Mouse (Mus musculus) limb, embryonic 12.5 days (tissue): ENCODE results near the gene Cylc2. TPM values are rescaled to one million over a fixed set of nuclear protein-coding genes. Genes with fewer than 3 reads are reported as not detected.

Experiments used
- ATAC-seq: fragments of 200-750 bp; cut with Nextera tagmentation; 2 replicates; pipeline ENCODE4 v1.8.0; 2017; ENCODE audit warnings: low read depth, moderate TSS enrichment; ENCODE audit not compliant: insufficient number of reproducible peaks, insufficient read depth, low FRiP score, low TSS enrichment
- H3K27ac ChIP-seq: fragments of 300-500 bp; sonication (generic); 2 replicates; pipeline ENCODE4 v1.5.1; 2016; ENCODE audit warnings: mild to moderate bottlenecking, moderate library complexity
- H3K27me3 ChIP-seq: fragments of 300-500 bp; sonication (generic); 2 replicates; pipeline ENCODE4 v1.6.1; 2016; ENCODE audit warnings: mild to moderate bottlenecking, moderate library complexity
- H3K36me3 ChIP-seq: fragments of 300-500 bp; sonication (generic); 2 replicates; pipeline ENCODE4 v1.6.1; 2016; ENCODE audit warnings: mild to moderate bottlenecking, moderate library complexity
- H3K4me1 ChIP-seq: fragments of 300-500 bp; sonication (generic); replicated peaks from 2 replicates; pipeline ENCODE4 v1.6.1; 2016
- H3K4me2 ChIP-seq: fragments of 300-500 bp; sonication (generic); 2 replicates; pipeline ENCODE4 v1.6.1; 2016; ENCODE audit warnings: mild to moderate bottlenecking, moderate library complexity
- H3K4me3 ChIP-seq: fragments of 300-500 bp; sonication (generic); replicated peaks from 2 replicates; pipeline ENCODE4 v1.5.1; 2016; ENCODE audit warnings: mild to moderate bottlenecking
- H3K9ac ChIP-seq: fragments of 300-500 bp; sonication (generic); replicated peaks from 2 replicates; pipeline ENCODE4 v1.6.1; 2016; ENCODE audit warnings: mild to moderate bottlenecking, moderate library complexity
- H3K9me3 ChIP-seq: fragments of 300-500 bp; sonication (generic); 2 replicates; pipeline ENCODE4 v1.6.1; 2016; ENCODE audit warnings: mild to moderate bottlenecking, moderate library complexity
- WGBS: fragments of 180-500 bp; shearing (Covaris S2); methylation state at CpG from one replicate; pipeline ENCODE4 v1.1.7; 2016; 5-methylcytosine and 5-hydroxymethylcytosine counted together
- polyA plus RNA-seq: library from polyadenylated mRNA; unstranded; fragments of >200 nt; fragmentation: Nextera tagmentation; extraction: Ambion mirVana; gene quantifications from 2 replicates; pipeline ENCODE4 v1.2.1, GENCODE M21; 2016

The Cylc2 gene
- polyA plus RNA-seq: not detected in 2 replicates

GRCm38 (mm10) chr4:51216378-51216777, at the start of gene Cylc2:
Gene Cylc2, plus strand, starts transcription at chr4:51216678.
- Histone ChIP-seq H3K4me3 (no peak within 1 kb of the TSS), H3K9ac (no peak within 1 kb of the TSS), H3K4me1 (no peaks in the 10 kb centered on the region), H3K27me3 (no peaks in the 10 kb centered on the region), H3K27ac (no peak within 1 kb of the TSS), H3K4me2 (no peak within 1 kb of the TSS), H3K9me3 (no peaks in the 10 kb centered on the region), H3K36me3 (no peaks in the 10 kb centered on the region)
- 74% methylated on average over 1 of the region's 1 CpGs for WGBS
- ATAC-seq: no peak
